Mouse (Mus musculus): Measurements from ENCODE around the gene Rrm2.
A peak's percentile ranks its signal among the peaks of the same experiment; 100 is the strongest.

Rrm2 gene

DNA sequence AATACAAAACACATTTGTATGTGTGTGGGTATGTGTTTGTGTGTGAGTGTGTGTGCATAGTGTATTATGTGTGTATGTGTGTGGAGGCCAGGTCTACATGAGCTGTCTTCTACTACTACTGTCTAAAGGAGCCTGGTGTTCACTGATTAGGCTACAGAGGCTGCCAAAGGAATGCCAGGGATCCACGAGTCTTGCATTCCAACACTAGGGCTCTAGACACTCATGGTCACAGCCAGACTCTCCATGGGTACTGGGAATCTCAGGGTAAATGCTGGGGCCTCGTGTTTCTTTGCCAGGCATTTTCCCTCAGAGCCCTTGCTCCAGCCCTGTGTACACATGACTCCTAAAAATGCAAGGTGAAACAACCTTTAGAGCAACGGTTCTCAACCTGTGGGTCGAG lies 45.6 kb downstream of the Rrm2 start:
- no peak for DNase-seq

DNA sequence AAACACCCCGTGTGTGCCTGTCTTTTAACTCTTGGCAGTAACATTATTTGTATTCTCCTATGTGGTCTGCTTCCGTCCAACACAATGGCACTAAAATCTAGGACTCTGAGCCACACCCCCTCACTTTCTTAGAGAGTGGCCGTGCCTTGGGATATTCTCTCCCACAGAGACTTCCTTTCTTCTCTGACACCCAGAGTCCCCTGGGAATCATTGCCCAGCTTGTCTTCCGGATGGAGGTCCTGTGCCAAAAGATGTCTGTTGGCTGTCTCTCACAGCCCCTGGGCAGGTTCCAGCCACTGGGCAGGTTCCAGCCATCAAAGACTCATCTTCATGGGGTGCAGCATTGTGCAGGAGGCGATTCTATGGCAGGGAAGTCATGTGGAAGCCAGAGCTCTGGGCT lies 46.7 kb downstream of the Rrm2 start:
- DNase-seq, result no peak

DNA sequence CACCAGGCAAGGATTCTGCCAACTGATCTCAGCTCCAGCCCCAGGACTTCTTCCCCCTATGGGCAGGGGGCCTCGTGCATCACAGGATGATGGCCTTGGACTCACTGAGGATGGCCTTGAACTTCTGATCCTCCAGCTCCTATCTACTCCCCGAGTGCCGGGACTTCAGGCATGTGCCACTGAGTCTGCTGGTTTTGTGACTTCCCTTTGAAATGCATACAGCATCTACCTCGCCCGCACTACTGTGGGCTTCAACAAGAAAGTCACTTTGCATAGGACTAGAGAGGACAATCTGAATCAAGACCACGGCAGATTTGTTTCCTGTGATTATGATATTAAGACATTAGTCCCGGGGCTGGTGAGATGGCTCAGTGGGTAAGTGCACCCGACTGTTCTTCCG lies 47.4 kb downstream of the Rrm2 start:
- DNase-seq, result no peak

DNA sequence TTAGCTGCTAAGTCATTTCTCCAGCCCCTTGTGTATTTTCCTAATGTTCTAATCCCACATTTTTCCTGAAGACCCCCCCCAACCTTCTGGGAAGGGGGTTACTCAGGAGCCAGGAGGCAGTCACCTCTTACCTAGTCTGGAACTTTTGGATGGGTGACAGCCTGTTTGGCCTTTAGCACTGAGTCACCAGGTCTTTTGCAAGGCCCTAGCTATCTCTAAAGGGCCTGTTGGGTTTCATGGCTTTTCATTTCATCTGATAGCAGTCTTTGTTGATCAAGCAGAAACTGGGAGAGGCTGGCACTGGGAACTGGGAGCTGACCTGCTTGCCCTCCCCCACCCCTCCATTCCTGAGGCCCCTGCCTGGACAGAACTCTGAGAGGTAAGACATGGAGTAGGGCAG lies 49.3 kb downstream of the Rrm2 start:
- no peak for DNase-seq

DNA sequence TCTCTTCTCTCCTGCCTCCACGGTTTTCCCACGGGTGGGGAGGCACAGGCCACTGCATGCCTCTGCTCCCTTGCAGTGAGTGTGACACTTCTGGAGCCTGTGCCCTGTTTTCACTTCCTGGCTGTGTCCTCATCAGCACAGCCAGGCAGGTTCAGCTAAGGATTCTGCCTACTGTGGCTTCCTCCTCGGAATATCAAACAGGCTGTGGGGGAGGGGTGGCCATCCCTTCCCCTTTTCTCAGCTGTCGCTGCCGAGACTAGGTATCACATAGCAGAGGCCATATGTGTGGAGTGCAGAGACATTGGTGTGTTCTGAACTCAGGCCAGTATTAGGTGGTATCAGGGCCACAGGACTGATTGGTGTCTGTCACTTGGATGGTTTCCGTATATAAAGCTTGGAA lies 50.3 kb downstream of the Rrm2 start:
- DNase-seq, result peak in 1 of 2 experiments; percentile 21

DNA sequence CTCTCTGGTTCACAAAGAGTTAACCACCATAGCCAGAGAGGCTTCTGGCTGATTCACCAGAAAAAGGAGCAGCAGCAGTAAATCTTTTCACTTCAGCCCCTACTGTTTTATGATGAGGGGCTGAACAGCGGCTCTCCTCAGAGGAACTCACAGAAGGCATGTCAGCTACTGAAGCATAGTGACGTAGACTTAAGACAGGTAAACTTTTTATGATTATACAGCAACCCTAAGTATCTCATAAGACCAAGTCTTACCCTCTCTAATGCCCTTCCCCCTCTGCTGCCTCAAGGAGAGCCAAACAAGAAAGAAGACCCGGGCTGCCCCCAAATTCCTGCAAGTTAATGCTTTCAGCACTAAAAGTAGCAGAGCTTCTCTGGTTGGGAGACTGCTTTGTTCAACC lies 54.2 kb downstream of the Rrm2 start:
- DNase-seq, result no peak

All from thymus, postnatal 36 days (tissue).